Mouse (Mus musculus) lung, embryonic 15.5 days (tissue): Measurements from ENCODE around the gene Cd40. TPM values are rescaled to one million over a fixed set of nuclear protein-coding genes. Genes with fewer than 3 reads are reported as not detected.

Experiments used
- ATAC-seq: fragments of 200-750 bp; cut with Nextera tagmentation; 2 replicates; pipeline ENCODE4 v1.8.0; 2017; ENCODE audit warnings: moderate number of reproducible peaks, borderline replicate concordance; ENCODE audit not compliant: low FRiP score, low TSS enrichment; ENCODE audit errors: extremely low read depth
- H3K27ac ChIP-seq: fragments of 300-500 bp; sonication (generic); 2 replicates; pipeline ENCODE4 v1.5.1; 2015; ENCODE audit warnings: moderate library complexity, mild to moderate bottlenecking, inconsistent platforms
- H3K27me3 ChIP-seq: fragments of 300-500 bp; sonication (generic); 2 replicates; pipeline ENCODE4 v1.6.1; 2015; ENCODE audit warnings: inconsistent platforms
- H3K36me3 ChIP-seq: fragments of 300-500 bp; sonication (generic); 2 replicates; pipeline ENCODE4 v1.6.1; 2015; ENCODE audit warnings: inconsistent platforms
- H3K4me1 ChIP-seq: fragments of 300-500 bp; sonication (generic); 2 replicates; pipeline ENCODE4 v1.6.1; 2015; ENCODE audit warnings: inconsistent platforms
- H3K4me2 ChIP-seq: fragments of 300-500 bp; sonication (generic); 2 replicates; pipeline ENCODE4 v1.6.1; 2015; ENCODE audit warnings: inconsistent platforms, mild to moderate bottlenecking, moderate library complexity
- H3K4me3 ChIP-seq: fragments of 300-500 bp; sonication (generic); 2 replicates; pipeline ENCODE4 v1.5.1; 2015; ENCODE audit warnings: mild to moderate bottlenecking, inconsistent platforms
- H3K9ac ChIP-seq: fragments of 300-500 bp; sonication (generic); 2 replicates; pipeline ENCODE4 v1.6.1; 2015; ENCODE audit warnings: inconsistent platforms
- H3K9me3 ChIP-seq: fragments of 300-500 bp; sonication (generic); 2 replicates; pipeline ENCODE4 v1.6.1; 2016; ENCODE audit warnings: inconsistent platforms
- WGBS: fragments of 180-500 bp; shearing (Covaris S2); methylation state at CpG from one replicate; pipeline ENCODE4 v1.1.7; 2015; 5-methylcytosine and 5-hydroxymethylcytosine counted together
- polyA plus RNA-seq: library from polyadenylated mRNA; unstranded; fragments of >200 nt; fragmentation: Nextera tagmentation; extraction: Ambion mirVana; gene quantifications from 2 replicates; pipeline ENCODE4 v1.2.1, GENCODE M21; 2015

Cd40 gene
- polyA plus RNA-seq, 1 experiment from 2014 or later, result 35.4 TPM

- Histone ChIP-seq H3K9me3 (no peaks in the 10 kb centered on the region), H3K4me3 (no peak overlapping the region), H3K9ac (no peak overlapping the region), H3K4me2 (no peak overlapping the region), H3K27ac (no peak overlapping the region), H3K36me3 (no peaks in the 10 kb centered on the region), H3K4me1 (peaks cover 6% of the 10 kb centered on the region; the same call in 1 of the 2 replicates), H3K27me3 (peaks cover 96% of the 10 kb centered on the region)
- WGBS, result under 1% methylated on average over 54 of the region's 54 CpGs
- peak; percentile 75; the same call in 1 of the 2 replicates for ATAC-seq
These were observed 56.7 kb downstream of the Cd40 start for GRCm38 (mm10) chr2:165112149-165112548.

- H3K4me2 ChIP-seq, result no peak overlapping the region
- ATAC-seq, result peak; percentile 62; the same call in 1 of the 2 replicates
- H3K27me3 ChIP-seq, result peaks cover 98% of the 10 kb centered on the region
- H3K9me3 ChIP-seq, result no peaks in the 10 kb centered on the region
- H3K9ac ChIP-seq, result no peak overlapping the region
- H3K36me3 ChIP-seq, result no peaks in the 10 kb centered on the region
- no peak overlapping the region for H3K27ac ChIP-seq
- H3K4me1 ChIP-seq, result peaks cover 6% of the 10 kb centered on the region; the same call in 1 of the 2 replicates
- WGBS, result 22% methylated on average over 11 of the region's 11 CpGs
- no peak overlapping the region for H3K4me3 ChIP-seq
These were observed 58.3 kb downstream of the Cd40 start for GRCm38 (mm10) chr2:165113733-165114132.

GRCm38 (mm10) chr2:165120765-165121164 is 65.3 kb downstream of the Cd40 start:
- Histone ChIP-seq H3K27ac (no peak overlapping the region), H3K9ac (no peak overlapping the region), H3K4me2 (no peak overlapping the region), H3K4me1 (no peaks in the 10 kb centered on the region), H3K4me3 (no peak overlapping the region), H3K9me3 (no peaks in the 10 kb centered on the region), H3K27me3 (peaks cover 48% of the 10 kb centered on the region), H3K36me3 (no peaks in the 10 kb centered on the region)
- ATAC-seq, result no peak
- WGBS, result 45% methylated on average over 9 of the region's 9 CpGs

- 18% methylated on average over 10 of the region's 10 CpGs for WGBS
- Histone ChIP-seq H3K9me3 (no peaks in the 10 kb centered on the region), H3K4me1 (no peaks in the 10 kb centered on the region), H3K36me3 (no peaks in the 10 kb centered on the region), H3K9ac (no peak overlapping the region), H3K4me3 (no peak overlapping the region), H3K4me2 (no peak overlapping the region), H3K27me3 (peaks cover 48% of the 10 kb centered on the region), H3K27ac (no peak overlapping the region)
- ATAC-seq, result peak; percentile 60; the same call in 1 of the 2 replicates
These were observed 65.9 kb downstream of the Cd40 start for GRCm38 (mm10) chr2:165121206-165121840.

Other genes with a start within 250 kb of the Cd40 start
- gene Zswim1, start 232.9 kb upstream of the Cd40 start, polyA plus RNA-seq, result 15.8 and 16.8 TPM in 2 replicates
- not detected in 2 replicates for gene Spata25, start 227.1 kb upstream of the Cd40 start, polyA plus RNA-seq
- 131 and 139 TPM in 2 replicates for gene Ctsa, start 222.8 kb upstream of the Cd40 start, polyA plus RNA-seq
- gene Neurl2, start 222.2 kb upstream of the Cd40 start, polyA plus RNA-seq, result 6.6 and 7.5 TPM in 2 replicates
- gene Pltp, start 197.9 kb upstream of the Cd40 start, polyA plus RNA-seq, result 149 and 169 TPM in 2 replicates
- 74.4 and 75.2 TPM in 2 replicates for gene Pcif1, start 176.3 kb upstream of the Cd40 start, polyA plus RNA-seq
- gene Zfp335, start 143.9 kb upstream of the Cd40 start, polyA plus RNA-seq, result 12.4 and 13.2 TPM in 2 replicates
- 0.59 and 1.4 TPM in 2 replicates for gene Mmp9, start 114.8 kb upstream of the Cd40 start, polyA plus RNA-seq
- 0.68 and 1.1 TPM in 2 replicates for gene Slc12a5, start 94.8 kb upstream of the Cd40 start, polyA plus RNA-seq
- gene Ncoa5, start 20.8 kb upstream of the Cd40 start, polyA plus RNA-seq, result 67.4 and 73.8 TPM in 2 replicates
- gene 1700025C18Rik, start 35.1 kb downstream of the Cd40 start, polyA plus RNA-seq, result not detected in 2 replicates
- gene Cdh22, start 179.2 kb downstream of the Cd40 start, polyA plus RNA-seq, result 1.0 and 1.1 TPM in 2 replicates
- gene Slc35c2, start 232.2 kb downstream of the Cd40 start, polyA plus RNA-seq, result 48.0 and 48.7 TPM in 2 replicates